Mouse (Mus musculus): Measurements from ENCODE around the gene Pold3.

Pold3 gene

DNA sequence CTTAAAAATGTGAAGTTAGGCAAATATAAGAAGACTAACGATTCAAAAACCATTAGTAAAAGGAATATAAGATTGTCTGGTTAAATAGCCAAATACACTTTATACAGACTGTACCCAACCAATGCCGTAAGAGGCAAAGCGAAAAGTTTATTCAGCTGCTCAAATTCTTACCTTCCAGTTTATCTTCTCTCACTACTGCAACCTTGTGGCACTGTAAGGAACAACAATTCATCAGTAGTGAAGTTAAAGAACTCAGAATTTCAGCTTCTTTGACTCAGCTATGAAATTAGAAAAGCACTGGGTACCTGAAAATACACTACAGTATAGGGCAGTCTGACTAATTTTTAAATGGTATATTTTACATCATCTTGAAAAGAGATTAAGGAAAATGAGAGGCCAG lies 13.0 kb downstream of the Pold3 start:
- peak; percentile 58 for DNase-seq

DNA sequence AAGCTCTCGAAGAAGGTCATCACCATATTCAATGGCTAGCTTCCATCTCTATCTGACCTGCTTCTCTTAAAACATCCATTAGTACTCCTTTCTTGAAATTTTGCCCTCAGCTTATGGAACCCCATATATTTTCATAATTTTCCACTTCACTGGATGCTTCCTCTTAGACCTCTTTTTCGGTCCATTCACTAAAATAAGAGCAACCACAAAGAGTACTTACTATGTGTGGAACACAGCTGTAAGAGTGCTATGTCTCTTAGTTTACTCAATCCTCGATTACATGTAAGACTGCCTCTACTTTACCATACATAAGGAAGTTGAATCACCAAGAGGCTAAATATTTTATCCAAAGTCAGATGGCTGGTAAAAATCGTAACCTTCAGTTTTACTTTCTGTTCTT lies 16.7 kb downstream of the Pold3 start:
- no peak for DNase-seq

DNA sequence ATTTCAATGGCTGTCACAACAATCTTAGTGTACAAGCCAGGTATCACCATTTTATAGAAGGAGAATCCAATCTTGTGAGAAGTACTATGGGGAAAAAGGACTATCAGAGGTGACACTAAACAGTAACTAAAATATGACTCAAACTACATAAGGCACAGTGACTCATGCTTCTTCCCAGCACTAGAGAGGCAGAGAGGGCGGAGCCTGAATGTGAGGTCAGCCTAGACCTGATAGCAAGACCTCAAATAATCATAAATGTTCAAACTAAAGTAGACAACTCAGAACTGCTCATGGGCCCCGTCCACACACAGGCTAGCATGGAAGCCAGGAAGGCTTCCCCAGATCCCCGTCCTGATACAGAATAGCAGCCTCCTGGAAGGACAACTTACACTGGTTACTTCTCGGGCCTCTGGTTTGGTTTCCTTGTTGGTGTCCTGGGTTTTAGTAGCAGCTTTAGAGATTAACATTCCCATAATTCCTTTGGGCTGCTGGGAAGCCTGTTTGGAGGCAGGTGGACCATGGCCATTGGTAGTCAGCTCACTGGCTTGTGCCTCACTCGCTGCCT lies 21.3 kb downstream of the Pold3 start:
- DNase-seq = no peak

DNA sequence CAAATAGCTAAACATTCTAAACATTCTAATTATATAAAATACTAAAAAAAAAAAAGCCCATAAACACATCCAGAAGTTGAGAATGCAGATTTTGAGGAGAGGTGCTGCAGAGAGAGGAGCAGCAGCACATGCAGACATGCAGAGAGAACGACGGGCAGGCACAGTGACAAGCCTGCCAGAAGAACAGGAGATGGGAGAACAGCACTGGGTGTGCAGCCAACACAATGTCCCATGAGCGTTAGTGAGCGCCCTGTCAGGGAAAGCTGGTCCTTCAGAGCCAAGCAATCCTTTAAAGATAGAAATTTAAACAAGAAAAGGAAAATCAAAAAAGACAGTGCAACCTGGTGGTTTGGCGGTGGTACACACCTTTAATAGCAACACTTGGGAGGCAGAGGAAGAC lies 34.5 kb downstream of the Pold3 start:
- DNase-seq = no peak

DNA sequence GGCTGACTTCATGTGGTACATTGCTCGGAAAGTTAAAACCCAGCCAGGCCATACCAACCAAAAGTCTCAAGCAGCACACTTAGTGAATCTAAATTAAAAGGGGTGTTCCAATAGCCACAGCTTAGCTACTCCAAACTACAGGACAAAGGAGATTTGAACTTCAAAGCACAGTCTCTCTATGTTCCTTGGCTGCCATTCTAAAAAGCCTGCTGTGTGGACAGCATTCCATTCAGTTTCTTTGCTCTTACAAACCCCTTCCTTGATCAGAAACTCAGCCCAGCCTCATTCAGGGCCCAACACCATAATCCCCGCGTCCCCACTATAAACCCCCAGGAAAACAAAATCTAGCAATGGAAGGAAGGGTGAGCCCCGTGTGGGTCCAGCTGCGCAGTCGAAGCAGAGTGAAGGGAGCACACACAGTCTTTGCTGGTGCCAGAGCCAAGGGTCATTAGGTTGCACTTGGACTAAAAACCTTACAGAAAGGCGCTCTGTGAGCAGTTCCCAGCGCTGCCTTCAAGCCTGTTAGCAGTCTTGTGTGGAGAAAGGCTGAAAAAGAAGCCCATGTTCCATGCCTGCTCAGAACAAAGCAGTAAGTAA lies 35.1 kb downstream of the Pold3 start:
- DNase-seq = no peak

DNA sequence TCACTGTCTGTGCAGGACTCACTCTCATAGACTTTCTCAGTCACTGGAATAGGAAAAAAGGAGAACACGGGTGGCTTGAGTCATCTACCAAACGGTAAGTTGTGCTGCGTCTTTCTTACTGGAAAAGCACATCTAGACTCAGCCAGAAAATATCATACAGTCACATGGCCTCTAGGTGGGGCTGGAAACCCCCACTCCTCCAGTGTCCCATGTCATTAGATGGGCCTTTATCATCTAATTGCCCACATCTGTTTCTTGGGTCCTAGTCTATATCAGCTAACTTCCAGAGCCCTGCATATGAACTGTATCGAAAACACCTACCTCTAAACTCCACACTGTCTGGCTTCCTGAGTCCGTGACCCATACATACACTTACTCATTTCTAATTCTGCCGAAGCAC lies 37.6 kb downstream of the Pold3 start:
- DNase-seq = no peak

DNA sequence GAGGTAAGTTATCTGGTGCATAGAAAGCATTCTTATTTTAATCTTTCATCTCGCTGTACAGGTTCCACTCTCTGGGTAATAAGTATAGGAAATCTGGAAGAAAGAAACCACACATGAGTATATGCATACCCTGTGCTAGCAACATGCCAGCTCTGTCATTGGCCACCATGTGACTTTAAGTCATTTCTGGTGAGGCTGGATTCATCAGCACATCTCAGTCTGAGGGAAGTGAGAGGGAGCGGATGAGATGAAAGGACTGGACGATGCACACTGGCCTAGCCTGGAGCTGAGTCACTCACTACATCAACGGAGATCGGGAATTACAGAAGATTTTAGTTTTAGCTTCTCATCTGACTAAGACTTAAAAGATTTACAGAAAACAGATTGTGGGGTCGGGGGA lies 38.5 kb downstream of the Pold3 start:
- DNase-seq = no peak

DNA sequence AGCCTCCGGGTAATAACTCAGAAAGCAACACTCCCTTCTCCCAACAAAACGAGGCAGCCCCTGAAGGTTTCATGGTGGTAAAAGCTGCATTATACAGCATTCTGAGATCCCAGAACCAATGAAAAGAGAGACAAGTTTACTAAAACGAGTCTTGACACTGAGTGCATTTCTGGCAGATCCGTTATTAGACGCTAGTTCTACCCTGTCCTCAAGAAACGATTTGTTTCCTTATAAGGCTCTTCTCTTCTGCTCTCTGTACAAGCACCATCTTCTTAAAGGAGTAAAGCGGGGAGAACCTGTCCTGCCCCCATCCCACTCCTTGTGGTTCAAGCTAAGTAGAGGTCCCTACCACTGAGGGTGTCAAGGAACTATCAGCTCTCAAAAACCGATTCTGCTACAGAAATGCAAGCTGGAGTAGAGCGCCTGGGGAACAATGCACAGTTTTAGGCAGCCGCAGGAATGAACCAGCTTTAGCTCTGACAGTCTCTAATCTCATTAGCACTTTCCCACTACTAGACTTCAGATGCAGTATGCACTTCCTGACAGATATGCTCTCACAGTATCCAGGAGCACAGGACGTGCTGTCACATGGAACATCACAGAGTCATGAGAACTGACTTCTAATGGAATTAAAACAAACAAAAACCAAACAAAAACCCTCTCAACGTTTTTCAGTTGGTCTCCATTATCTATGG lies 41.1 kb downstream of the Pold3 start:
- DNase-seq = no peak

DNA sequence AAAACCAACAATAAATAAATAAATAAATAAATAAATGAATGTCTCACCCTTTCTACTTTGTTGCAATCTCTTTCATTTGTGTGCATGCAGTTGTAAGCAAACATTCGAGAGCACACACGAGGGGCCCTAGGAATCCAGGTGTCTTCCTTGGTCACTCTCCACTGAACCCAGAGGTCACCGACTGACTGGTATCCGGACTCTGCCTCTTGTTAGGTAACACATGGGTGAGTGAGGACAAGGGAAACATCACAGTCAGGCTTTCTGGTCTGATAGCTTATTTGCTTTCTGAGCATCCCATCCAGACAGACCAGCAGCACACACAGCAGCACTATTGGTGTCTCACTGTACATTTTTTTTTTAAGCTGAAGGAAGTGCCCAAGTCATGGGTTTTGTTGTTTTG lies 44.3 kb downstream of the Pold3 start:
- peak; percentile 85 for DNase-seq

DNA sequence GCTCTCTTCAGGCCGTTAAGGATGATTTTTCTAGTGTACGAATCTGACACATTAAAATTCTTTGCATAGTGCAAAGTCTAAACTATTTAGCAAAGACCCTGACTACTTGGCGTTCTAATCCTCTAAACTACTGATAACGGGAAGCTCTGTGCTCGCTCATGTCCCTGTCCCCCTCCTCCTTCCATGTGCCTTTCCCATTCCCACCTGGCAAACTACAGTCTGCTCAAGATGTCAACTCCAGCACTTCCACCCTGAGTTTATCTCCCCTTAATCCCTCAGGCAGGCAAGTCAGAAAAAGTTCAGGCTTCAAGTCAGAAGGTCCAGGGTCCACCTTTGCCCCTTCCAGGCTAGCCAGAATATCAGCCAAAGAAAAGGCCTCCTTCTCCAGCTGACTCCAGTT lies 45.1 kb downstream of the Pold3 start:
- DNase-seq = peak; percentile 50

DNA sequence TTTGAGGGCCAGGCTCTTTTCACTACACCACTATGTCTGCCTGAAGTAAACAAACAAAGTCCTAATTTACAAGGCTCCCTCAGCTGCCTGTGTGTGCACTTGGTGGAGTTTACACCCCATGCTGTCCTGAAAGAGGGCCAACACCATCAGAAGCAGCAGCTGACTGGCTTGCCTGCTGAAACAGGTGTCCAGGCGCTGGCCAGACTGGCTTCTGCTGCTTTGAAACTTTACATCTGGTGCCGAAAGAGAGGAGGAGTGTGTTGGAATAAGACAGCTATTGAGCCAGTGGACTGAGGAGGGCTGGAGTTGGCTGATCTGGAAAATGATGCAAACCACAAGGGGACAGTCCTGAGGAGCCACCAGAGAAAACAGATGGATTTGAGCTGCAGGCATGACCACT lies 47.4 kb downstream of the Pold3 start:
- DNase-seq = no peak

DNA sequence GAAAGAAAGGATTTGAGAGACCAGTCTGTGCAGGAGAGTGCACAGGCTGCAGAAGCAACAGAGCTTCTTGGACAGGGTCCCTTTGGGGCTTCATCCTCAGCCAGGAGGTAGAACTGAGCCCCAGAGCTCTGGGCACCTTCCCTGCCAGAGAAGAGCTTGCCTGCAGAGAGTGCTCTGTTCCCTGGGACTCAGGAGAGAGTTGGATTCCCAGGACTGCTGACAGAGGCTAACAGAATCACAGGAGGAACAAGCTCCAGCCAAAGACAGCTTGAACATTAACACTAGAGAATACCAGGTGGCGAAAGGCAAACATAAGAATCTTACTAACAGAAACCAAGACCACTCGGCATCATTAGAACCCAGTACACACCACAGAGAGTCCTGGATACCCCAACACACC lies 68.4 kb downstream of the Pold3 start:
- peak; percentile 70 for DNase-seq

DNA sequence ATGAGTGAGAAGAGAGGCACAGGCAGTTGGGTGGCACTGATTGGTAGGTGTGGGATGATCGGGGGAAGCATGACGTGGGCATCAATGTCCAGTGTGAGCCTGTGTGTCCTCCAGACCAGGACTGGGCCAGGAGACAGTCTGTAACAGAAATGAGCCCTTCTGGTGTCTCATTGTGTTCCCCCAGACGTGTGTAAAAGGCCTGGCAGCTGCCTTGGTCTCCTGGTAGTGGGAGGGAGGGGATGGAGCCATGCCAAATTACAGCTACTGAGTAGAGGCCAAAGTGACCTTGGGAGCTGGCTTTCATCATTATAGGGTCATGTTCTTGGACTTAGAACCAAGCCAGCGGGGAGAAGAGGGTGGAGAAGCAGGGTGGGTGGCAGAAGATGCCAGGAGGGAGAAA lies 69.5 kb downstream of the Pold3 start:
- DNase-seq = peak; percentile 78

DNA sequence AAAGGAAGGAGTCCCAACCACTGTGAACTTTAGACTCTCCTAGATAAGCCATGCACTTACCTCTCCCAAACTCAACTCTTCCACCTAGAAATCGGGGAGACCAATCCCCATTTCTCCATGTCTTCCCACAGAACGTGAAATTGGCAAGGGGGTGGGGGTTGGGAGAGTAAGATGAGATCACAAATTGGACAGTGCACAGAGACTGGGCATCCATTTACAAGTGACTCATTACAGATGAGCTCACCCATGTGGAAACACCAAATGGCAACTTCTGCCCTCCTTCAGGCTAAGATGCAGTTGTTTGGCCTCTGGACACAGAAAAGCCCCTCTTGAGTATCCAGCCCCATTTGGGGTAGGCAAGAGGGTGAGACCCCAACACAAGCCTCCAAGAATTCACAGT lies 74.9 kb downstream of the Pold3 start:
- DNase-seq = peak; percentile 62

DNA sequence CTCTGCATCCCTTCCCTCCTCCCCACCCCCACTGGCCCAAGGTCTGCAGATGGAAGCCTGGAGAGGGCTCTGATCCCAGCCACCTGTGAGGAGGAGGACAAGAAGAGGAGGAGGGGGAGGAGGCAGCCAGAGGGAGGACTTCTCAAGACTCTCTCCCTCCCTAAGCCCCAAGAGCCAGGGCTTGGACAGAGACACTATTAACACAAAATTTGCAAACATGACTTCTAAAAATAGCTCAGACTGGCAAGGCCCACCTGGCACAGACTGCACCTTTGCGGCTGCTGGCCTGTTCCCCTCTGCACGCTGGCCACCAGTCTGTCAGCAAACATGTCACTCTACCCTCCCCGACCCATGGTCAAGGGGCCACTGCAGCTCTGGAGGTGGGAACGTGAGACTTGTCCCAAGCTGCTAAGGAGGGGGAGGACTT lies 77.7 kb downstream of the Pold3 start:
- peak; percentile 13 for DNase-seq

DNA sequence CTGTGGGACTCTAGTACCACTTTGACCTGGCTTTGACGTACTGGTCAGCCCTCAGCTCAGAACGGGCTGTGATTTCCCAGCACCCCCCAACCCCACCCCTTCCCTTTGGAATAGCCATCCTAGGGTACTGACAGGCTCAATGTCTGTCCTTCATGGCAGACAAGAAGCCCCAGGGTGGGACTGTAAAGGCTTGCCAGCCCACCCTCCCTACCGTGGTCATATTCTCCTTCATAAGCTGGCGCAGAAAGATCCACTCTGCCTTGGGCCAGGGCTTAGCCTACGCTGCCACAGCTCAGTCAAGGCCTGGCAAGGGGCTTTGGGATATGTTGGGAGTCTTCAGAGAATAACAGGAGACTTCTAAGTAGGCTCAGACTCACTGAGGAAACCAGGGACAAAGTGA lies 78.3 kb downstream of the Pold3 start:
- no peak for DNase-seq

DNA sequence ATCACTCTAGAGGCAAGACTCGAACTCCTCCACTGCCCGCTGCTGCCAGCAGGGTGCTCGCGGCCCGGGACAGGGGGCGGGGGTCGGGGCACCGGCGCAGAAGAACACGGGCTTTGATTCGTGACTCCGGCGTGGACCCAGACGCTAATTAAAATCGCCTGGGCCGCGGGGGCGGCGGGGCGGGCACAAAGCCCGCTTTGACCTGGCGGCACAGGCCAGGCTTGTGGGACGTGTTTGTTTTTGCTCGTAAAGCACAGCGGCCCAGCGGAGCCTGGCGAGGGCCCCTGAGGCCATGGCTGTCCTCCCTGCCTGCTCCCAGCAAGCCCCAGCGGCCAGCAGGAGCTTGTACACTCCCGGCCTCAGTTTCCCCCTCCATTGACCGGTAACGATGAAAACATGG lies 79.2 kb downstream of the Pold3 start:
- DNase-seq = peak; percentile 24

DNA sequence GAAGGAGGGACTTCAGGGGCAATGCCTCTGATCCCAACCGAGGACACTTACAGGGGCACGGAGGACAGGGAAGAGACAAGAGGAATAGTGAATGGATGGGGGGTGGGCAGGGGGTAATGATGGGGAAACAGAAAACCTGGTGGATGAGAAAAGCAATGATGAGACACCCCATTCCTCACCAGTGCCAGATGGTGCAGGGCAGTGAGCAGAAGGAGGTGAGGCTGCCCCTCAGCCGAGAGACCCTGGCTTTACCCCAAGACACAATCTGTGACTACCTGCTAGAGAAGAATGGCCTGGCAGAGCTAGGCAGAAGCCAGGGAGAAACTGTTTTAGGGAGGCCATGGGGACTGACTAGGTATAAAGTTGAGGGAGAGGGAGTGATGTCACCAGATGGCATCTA lies 84.9 kb downstream of the Pold3 start:
- no peak for DNase-seq

DNA sequence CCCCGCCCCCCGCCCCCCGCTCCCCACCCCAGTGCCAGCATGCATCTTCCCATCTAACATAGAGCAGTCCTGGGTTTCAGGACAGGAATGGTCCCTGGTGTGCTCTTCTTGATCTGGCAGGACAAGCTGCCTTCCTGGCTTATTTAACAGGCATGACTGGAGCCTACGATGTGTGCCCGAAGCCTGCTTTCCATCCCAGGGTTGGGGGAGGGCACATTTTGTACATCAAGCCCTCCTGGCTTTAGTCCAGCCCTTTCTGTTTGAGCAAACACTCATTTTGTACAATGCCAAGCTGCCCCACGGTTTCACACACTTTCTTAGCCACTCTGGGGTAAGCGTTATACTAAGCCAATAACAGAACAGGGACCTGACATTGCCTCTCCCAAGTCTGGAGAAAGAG lies 85.3 kb downstream of the Pold3 start:
- no peak for DNase-seq

DNA sequence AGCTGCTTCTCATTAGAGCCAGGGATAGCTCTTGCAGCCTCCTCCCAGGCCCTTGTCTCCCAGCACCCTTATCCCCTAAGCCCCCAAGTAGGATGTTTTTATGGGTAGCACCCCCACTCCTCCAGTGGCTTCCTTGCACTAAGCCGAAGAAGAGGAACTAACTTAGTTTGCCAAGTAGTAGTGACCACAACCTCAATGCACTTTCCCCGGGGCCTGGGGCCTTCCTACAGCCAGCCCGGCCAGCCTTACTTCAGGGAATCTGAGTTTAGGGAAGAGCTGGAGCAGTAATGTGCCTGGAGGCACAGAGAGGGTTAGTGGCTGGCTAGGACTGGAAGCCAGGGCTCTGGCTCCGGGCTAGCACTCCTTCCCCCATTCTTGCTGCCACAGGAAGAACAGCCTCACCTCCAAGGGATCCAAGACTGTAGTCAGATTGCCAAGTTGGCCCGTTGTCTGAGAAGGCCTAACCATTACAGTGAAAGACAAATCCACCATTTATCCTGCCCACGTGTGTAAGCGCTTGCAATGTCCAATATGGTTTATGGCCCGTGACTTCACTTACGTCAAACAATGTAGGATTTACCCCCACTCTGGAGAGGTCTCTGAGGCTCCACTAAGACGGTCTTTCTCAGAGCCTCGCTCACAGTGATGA lies 86.4 kb downstream of the Pold3 start:
- no peak for DNase-seq

DNA sequence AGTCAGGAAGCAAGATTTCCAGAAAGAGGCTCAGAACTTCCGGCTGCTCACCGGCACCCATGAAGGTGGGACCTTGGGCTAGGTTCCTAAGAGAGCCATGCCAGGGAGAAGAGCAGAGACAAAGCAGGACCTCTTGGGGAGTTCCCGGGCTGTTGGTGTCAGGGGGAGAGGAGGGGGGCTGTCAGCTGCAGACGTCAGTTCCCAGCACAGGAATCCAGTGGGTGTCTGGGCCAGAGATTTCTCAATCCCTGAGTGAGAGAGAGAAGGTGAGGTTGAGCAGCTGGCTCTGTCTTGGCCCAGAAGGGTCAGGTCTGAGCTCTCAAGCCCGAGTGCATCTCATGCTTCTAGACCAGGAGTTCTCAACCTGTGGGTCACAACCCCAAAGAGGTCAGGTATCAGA lies 87.7 kb downstream of the Pold3 start:
- DNase-seq = no peak
